Mouse (Mus musculus) forebrain, embryonic 14.5 days (tissue): ENCODE measurements at regions not wholly inside any gene's neighbourhood (a gene's known extent, or its start where the extent isn't known, plus 50 kb on each side); places are given as distances from the start of the nearest gene placed in this dataset.

Experiments
- ATAC-seq: fragments of 200-750 bp; cut with Nextera tagmentation; 2 replicates; pipeline ENCODE4 v1.8.0; 2017; ENCODE audit warnings: mild to moderate bottlenecking, moderate library complexity
- DNase-seq: peaks from one replicate; pipeline ENCODE4 v3.0.0-alpha.2; 2015; ENCODE audit warnings: low spot score
- H3K27ac ChIP-seq: fragments of 300-500 bp; sonication (generic); 2 replicates; pipeline ENCODE4 v1.5.1; 2014; ENCODE audit warnings: low read depth, mild to moderate bottlenecking, control low read depth, low read length, moderate library complexity
- H3K27me3 ChIP-seq: fragments of 300-500 bp; sonication (generic); replicated peaks from 2 replicates; pipeline ENCODE4 v1.6.1; 2014; ENCODE audit warnings: low read length, control low read depth, mixed read lengths; ENCODE audit not compliant: control insufficient read depth, insufficient read depth
- H3K36me3 ChIP-seq: fragments of 300-500 bp; sonication (generic); 2 replicates; pipeline ENCODE4 v1.6.1; 2014; ENCODE audit warnings: low read length, control low read depth; ENCODE audit not compliant: control insufficient read depth, insufficient read depth
- H3K4me1 ChIP-seq: fragments of 300-500 bp; sonication (generic); 2 replicates; pipeline ENCODE4 v1.6.1; 2014; ENCODE audit warnings: antibody characterized with exemption, low read length, control low read depth; ENCODE audit not compliant: control insufficient read depth, insufficient read depth
- H3K4me2 ChIP-seq: fragments of 300-500 bp; sonication (generic); 2 replicates; pipeline ENCODE4 v1.6.1; 2014; ENCODE audit warnings: mild to moderate bottlenecking, control low read depth, low read length
- H3K4me3 ChIP-seq: fragments of 300-500 bp; sonication (generic); 2 replicates; pipeline ENCODE4 v1.5.1; 2014; ENCODE audit warnings: low read depth, low read length, control low read depth
- H3K9ac ChIP-seq: fragments of 300-500 bp; sonication (generic); 2 replicates; pipeline ENCODE4 v1.6.1; 2014; ENCODE audit warnings: mild to moderate bottlenecking, low read length, control low read depth, moderate library complexity
- H3K9me3 ChIP-seq: fragments of 300-500 bp; sonication (generic); replicated peaks from 2 replicates; pipeline ENCODE4 v1.6.1; 2016; ENCODE audit warnings: low read length, control low read depth, mixed read lengths; ENCODE audit not compliant: control insufficient read depth
- WGBS: fragments of 180-500 bp; shearing (Covaris S2); extraction: QIAGEN DNeasy Blood & Tissue Kit; methylation state at CpG from one replicate; pipeline ENCODE4 v1.1.7; 2014; 5-methylcytosine and 5-hydroxymethylcytosine counted together

GRCm38 (mm10) chr12:58619508-58620310 lies 350.6 kb upstream of the Clec14a start:
- 76% methylated on average over 7 of the region's 7 CpGs for WGBS
- no peak overlapping the region for H3K4me3 ChIP-seq
- H3K9me3 ChIP-seq = no peaks in the 10 kb centered on the region
- no peak overlapping the region for H3K9ac ChIP-seq
- no peak overlapping the region for H3K27ac ChIP-seq
- no peaks in the 10 kb centered on the region for H3K27me3 ChIP-seq
- no peaks in the 10 kb centered on the region for H3K4me1 ChIP-seq
- ATAC-seq = peak; percentile 57; the same call in 1 of the 2 replicates
- no peaks in the 10 kb centered on the region for H3K36me3 ChIP-seq
- no peak overlapping the region for H3K4me2 ChIP-seq
- DNase-seq = peak; percentile 56

DNA sequence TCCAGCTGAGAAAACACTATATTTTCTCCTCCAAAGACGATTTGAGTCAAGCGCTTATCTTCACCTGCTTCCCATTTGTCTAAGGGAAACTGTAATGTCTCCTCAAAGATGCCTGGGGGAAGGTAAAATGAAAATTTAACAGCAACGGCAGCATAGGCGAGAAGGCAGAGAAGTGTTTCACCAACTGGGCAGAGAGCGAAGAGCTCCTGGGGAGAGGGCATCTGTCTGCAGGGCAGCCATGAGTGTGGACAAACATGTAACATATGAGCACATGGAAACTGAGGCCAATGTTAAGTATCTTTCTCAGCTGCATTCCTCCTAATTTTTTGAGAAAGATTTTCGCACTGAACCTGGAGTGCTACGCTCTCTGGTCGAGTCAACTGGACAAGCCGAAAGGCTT lies 325.7 kb upstream of the Clec14a start:
- DNase-seq = no peak
- Histone ChIP-seq H3K27me3 (no peaks in the 10 kb centered on the region), H3K27ac (no peak overlapping the region), H3K4me2 (no peak overlapping the region), H3K4me3 (no peak overlapping the region), H3K9ac (no peak overlapping the region), H3K36me3 (no peaks in the 10 kb centered on the region), H3K9me3 (no peaks in the 10 kb centered on the region), H3K4me1 (peaks cover 7% of the 10 kb centered on the region; the same call in 1 of the 2 replicates)
- WGBS = 94% methylated on average over 9 of the region's 9 CpGs
- no peak for ATAC-seq

DNA sequence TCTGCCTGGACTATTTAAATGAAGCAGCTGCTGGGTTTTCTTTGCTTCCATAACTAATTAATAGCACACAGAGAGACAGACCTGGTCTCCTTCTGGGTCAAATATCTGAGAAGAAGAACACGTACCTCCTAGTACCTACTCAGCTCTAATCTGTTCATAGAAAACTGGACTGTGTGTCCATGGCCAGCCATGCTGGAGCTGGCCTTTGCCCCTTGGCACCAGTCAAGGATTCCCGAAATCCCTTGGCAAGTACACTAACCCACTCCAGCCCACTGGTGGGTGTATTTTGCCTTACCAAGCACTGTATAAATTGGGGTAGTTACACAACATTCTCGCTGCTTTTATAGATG lies 322.4 kb upstream of the Clec14a start:
- Histone ChIP-seq H3K4me1 (peaks cover 7% of the 10 kb centered on the region; the same call in 1 of the 2 replicates), H3K27ac (no peak overlapping the region), H3K4me2 (no peak overlapping the region), H3K9ac (no peak overlapping the region), H3K36me3 (no peaks in the 10 kb centered on the region), H3K4me3 (no peak overlapping the region), H3K9me3 (no peaks in the 10 kb centered on the region), H3K27me3 (no peaks in the 10 kb centered on the region)
- WGBS = 51% methylated on average over 3 of the region's 3 CpGs
- no peak for DNase-seq
- peak; percentile 68 for ATAC-seq

GRCm38 (mm10) chr12:58590547-58591479 lies 321.7 kb upstream of the Clec14a start:
- Histone ChIP-seq H3K27ac (no peak overlapping the region), H3K9ac (no peak overlapping the region), H3K36me3 (no peaks in the 10 kb centered on the region), H3K4me3 (no peak overlapping the region), H3K27me3 (no peaks in the 10 kb centered on the region), H3K9me3 (no peaks in the 10 kb centered on the region), H3K4me2 (no peak overlapping the region), H3K4me1 (peaks cover 7% of the 10 kb centered on the region; the same call in 1 of the 2 replicates)
- ATAC-seq (peak; percentile 72), DNase-seq (peak; percentile 36)
- WGBS = 38% methylated on average over 7 of the region's 7 CpGs

DNA sequence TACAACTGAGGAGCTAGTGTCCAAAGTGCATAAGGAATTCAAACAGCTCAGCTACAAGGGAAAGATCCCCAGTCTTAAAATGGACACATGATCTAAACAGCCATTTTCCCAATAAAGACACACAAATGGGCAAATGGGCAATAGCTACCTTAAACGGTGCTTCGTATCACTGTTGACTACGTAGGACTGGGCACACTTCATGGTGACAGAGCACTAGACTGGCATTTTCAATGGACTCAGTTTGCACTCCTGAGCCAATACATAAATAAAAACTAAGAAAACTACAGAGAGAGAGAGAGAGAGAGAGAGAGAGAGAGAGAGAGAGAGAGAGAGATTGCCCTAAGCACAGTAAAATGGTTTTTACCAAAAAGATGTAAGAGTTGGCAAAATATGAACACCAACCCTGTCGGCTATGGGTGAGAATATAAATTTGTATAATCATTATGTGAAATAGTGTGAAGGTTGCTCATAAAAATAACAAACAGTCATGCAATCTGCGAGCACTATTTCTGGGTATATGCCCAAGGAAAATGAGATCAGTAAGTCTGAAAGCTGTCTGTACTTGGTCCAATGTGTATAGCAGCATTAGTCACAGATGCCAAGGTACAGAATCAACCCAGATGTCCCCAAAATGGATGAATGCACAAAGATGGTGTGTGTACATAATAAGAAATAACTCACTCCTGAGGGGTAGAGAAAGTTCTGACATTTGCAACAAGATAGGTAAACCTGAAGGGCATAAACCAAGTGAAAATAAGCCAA lies 312.9 kb upstream of the Clec14a start:
- 79% methylated on average over 5 of the region's 5 CpGs for WGBS
- ATAC-seq = peak; percentile 80; the same call in 1 of the 2 replicates
- no peak overlapping the region for H3K9ac ChIP-seq
- no peaks in the 10 kb centered on the region for H3K36me3 ChIP-seq
- H3K27me3 ChIP-seq = no peaks in the 10 kb centered on the region
- H3K4me1 ChIP-seq = no peaks in the 10 kb centered on the region
- H3K9me3 ChIP-seq = no peaks in the 10 kb centered on the region
- DNase-seq = peak; percentile 76
- H3K27ac ChIP-seq = no peak overlapping the region
- H3K4me3 ChIP-seq = no peak overlapping the region
- H3K4me2 ChIP-seq = no peak overlapping the region

- no peak overlapping the region for H3K4me2 ChIP-seq
- 95% methylated on average over 1 of the region's 1 CpGs for WGBS
- no peak for ATAC-seq
- no peaks in the 10 kb centered on the region for H3K4me1 ChIP-seq
- H3K4me3 ChIP-seq = no peak overlapping the region
- H3K27me3 ChIP-seq = no peaks in the 10 kb centered on the region
- DNase-seq = no peak
- no peaks in the 10 kb centered on the region for H3K36me3 ChIP-seq
- no peaks in the 10 kb centered on the region for H3K9me3 ChIP-seq
- H3K27ac ChIP-seq = no peak overlapping the region
- no peak overlapping the region for H3K9ac ChIP-seq
These were observed 300.0 kb upstream of the Clec14a start for GRCm38 (mm10) chr12:58569056-58569455.

DNA sequence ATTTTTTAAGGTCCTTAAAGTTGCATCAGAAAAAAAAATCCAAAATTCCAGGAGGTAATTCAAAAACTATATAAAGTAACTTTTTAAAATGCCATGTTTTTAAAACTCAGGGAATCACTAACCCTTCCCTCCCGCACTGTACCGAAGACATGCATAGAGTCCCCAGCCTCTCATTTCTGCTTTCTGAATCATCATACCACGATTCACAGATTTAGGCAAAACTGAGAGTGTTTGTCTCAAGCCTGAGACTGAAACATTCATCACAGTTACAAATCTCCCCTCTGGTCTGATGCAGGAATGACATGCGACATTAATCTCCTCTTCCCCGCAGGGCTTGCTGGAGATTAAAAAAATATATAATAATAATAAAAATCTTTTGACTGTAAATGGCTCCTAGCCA lies 291.8 kb upstream of the Clec14a start:
- Histone ChIP-seq H3K9me3 (no peaks in the 10 kb centered on the region), H3K4me3 (no peak overlapping the region), H3K4me2 (no peak overlapping the region), H3K9ac (no peak overlapping the region), H3K4me1 (no peaks in the 10 kb centered on the region), H3K36me3 (no peaks in the 10 kb centered on the region), H3K27ac (no peak overlapping the region), H3K27me3 (no peaks in the 10 kb centered on the region)
- DNase-seq (no peak), ATAC-seq (no peak)
- whole genome bisulfite sequencing = 89% methylated on average over 5 of the region's 5 CpGs

GRCm38 (mm10) chr12:58559833-58560232 lies 290.7 kb upstream of the Clec14a start:
- H3K27ac ChIP-seq = no peak overlapping the region
- H3K27me3 ChIP-seq = no peaks in the 10 kb centered on the region
- 6% methylated on average over 1 of the region's 1 CpGs for WGBS
- H3K4me1 ChIP-seq = no peaks in the 10 kb centered on the region
- H3K36me3 ChIP-seq = no peaks in the 10 kb centered on the region
- H3K4me3 ChIP-seq = no peak overlapping the region
- DNase-seq (peak; percentile 56), ATAC-seq (peak; percentile 90)
- H3K9me3 ChIP-seq = no peaks in the 10 kb centered on the region
- no peak overlapping the region for H3K9ac ChIP-seq
- no peak overlapping the region for H3K4me2 ChIP-seq
